Mouse (Mus musculus) ovary, postnatal 14 days (tissue): ENCODE data around the gene Limch1.
A peak's percentile ranks its signal among the peaks of the same experiment; 100 is the strongest.

Source experiments
- DNase-seq: peaks from one replicate; pipeline ENCODE4 v3.0.0; 2022; ENCODE audit warnings: low spot score

Gene Limch1

GRCm38 (mm10) chr5:66933134-66933804, 187.6 kb downstream of the Limch1 start:
- DNase-seq = no peak

- no peak for DNase-seq
These were observed 189.0 kb downstream of the Limch1 start for GRCm38 (mm10) chr5:66934585-66934984.

DNA sequence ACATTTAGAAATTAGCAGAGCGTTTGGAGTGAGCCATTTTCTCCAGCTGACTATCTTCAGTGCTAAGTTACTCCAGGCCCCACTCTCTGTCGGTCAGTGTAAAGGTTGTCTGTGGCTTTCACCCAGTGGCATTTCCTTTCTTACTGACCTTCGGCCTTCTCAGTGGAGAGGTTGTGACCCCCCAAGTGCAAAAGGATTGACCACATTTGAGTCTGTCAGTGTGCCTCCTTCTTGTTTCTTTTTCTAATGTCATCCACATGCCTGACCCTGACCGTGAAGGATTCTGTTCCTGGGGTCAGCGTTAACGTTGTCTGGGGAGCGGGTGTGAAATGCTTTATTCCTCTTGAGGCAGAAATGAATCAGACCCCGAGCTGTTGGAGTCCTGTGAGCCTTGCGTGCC, 191.7 kb downstream of the Limch1 start:
- DNase-seq = no peak

DNA sequence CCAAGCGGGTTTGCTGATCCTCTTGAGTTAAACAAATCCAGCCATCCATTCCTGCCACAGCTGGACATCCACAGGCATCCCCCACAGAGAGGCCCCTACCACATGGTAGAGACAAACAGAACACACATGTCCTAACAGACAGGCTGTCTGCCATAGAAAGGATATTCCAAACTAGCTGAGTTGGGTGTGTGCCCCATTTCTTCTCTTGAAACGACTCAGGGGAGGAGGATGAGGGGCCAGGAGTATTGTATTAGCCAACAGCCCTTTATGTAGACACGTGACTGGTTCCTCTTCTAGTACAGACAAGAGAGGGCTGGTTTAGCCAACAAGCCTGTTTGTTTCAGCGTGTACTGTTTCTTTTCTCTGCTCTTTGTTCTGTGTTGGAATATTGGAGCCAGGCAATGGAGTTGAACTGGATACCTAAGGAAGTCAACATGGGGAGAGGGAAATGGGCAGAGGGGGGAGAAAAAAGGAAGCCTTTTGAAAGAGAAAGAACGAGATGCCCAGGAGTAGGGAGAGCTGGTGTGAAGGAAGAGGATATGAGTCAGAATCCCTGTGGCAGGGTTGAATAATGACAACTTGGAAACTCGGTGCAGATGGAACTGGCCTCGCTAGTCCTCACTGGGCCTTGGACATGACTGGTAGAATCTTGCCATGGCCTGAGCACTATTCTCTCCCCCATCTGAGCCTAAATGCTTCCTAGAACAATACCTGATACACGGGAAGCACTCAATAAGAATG, 196.3 kb downstream of the Limch1 start:
- no peak for DNase-seq

DNA sequence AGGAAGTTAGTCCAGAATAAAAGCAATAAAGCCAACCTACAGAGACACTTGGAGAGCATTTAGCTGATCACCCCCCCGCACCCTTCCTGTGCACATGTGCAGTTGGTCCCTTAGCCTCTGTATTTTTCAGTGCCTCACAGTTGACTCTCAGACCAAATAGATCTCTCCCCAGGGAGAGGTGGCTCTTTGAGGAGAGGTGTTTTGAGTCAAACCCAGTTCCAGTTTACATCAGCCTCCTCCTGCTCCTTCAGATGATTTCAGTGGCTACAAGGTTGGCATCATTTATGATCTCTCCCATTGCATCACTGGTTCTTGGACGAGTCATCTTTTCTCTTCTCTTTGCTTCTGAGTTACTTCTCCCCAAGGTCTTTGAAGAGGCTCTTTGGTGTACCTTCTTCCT, 197.3 kb downstream of the Limch1 start:
- DNase-seq = no peak

- DNase-seq = no peak
These were observed 197.9 kb downstream of the Limch1 start for GRCm38 (mm10) chr5:66943521-66943920.

- peak; percentile 15 for DNase-seq
These were observed 202.3 kb downstream of the Limch1 start for GRCm38 (mm10) chr5:66947958-66948357.

GRCm38 (mm10) chr5:66949098-66949692, 203.6 kb downstream of the Limch1 start:
- DNase-seq = no peak

DNA sequence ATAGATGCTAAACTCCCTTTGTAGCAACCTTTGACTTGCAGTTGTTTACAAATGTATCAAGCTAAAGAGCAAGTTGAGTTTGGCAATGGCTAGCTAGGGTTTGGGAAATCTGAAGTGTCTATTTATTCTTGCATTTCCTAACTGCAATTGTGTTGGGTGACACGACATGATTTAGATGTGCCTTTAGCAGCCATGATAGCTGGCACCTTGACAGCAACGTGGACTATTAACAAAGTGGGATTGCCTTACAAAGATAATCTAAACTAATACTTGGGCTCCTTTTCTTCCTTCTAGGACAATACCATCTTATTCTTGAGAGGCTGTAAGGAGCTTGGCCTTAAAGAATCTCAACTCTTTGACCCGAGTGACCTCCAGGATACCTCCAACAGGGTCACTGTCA, 207.7 kb downstream of the Limch1 start:
- DNase-seq = no peak

GRCm38 (mm10) chr5:66953971-66954644, 208.5 kb downstream of the Limch1 start:
- DNase-seq = no peak

GRCm38 (mm10) chr5:66955245-66955644, 209.6 kb downstream of the Limch1 start:
- no peak for DNase-seq

- DNase-seq = no peak
These were observed 212.0 kb downstream of the Limch1 start for GRCm38 (mm10) chr5:66957656-66958055.

- no peak for DNase-seq
These were observed 212.5 kb downstream of the Limch1 start for GRCm38 (mm10) chr5:66958118-66958517.

GRCm38 (mm10) chr5:66959968-66960367, 214.3 kb downstream of the Limch1 start:
- DNase-seq = no peak

DNA sequence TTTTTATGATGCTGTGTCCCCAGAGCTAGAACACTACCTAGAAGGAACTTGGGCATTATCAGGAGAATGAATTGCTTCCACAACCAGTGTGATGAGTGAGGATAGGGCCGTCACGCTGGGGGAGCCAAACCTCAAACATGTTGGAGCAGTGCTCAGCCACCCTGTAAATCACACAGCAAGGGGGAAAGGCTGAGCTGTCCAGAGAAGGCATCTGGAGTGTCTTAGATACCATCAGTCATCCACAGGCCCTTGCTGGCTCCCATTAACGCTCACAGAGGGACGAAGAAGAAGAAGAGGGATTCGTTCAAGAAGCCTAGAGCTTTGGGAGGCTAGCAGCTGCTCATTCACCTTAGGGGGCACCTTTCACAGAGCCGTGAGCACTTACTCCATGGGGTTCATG, 219.8 kb downstream of the Limch1 start:
- no peak for DNase-seq

GRCm38 (mm10) chr5:66967147-66967546, 221.5 kb downstream of the Limch1 start:
- DNase-seq = no peak

- no peak for DNase-seq
These were observed 222.0 kb downstream of the Limch1 start for GRCm38 (mm10) chr5:66967646-66968045.

DNA sequence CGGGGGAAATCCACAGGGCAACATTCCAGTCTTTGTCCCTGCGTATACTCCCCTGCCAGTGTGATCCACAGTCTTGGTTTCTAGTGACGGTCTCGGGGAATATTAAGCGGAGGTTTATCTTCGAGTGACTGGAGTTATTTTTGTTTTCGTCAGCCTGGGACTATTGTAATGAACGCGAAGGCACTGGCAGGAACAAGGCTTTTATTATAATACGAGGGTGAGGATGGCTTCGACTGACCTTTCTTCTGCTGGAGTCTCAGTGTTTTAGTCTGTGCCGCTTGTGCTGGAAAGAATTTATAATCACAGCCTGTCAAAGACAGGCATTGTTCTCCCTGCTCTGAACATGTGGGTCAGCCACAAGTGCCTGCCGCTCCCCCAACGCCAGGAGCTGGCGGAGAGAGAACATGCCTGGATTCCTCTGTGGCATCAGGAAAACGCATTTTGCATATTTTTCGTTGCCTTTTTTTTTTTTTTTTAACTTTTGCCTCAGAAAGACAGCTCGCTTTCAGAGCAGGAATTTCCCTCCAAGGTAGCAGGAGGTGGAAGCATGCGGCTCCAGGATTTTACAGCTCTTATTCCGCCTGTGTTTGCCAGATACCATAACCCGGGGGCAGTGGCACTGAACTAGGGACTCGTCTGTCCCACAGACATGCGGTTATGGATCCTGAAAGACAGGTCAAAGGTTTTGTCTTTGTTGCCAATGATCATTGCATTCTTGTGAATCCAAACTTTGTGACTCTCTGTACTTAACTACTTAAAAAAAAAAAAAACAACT, 222.6 kb downstream of the Limch1 start:
- DNase-seq = no peak

DNA sequence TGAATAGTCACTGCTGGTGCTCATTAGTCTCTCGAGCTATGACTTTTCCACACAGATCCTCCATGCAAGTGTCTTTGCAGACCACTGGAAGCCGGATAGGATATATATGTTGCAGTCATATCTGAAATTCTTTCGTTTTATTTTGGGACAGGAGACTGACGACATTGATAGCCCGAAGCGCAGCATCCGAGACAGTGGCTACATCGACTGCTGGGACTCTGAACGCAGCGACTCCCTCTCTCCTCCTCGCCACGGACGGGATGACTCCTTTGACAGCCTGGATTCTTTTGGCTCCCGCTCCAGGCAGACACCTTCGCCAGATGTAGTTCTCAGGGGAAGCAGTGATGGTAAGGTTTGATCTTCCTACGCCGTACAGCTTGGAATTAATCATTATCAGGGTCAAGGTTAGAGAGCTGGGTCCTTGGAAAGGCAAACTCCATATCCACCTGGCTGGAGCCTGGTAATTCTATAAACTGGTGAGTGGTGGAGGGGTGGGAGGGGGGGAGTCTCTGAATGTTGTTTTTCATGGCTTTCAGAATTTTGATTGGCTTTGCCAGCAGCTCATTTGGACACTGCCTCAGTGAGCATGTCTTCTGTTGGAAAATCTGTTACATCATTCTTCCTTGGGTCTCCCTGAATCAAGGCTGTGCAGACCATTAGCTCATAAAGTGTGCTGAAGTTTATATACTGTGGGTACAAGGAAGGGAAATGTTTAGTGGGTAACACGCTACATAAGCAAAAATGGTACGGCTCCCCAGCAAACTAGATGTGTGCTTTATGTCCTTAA, 223.5 kb downstream of the Limch1 start:
- DNase-seq = no peak

DNA sequence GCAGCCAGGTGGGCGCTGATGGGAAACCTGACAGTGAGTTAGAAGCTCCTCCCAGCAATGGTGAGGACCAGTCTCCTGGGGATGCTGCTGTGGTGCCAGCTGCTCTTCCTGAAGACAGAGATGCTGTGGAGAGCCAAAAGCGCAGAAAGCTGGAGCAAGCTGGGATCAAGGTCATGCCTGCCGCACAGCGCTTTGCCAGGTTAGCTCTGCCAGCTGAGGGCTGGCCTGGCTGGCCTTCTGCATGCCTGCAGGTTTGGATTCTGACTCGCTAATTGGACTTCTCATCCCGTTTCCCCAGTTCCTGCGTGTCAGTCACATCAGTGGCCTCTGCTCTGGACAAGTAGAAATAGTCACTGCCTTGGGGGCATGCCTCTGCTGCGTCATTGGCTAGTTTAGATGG, 230.0 kb downstream of the Limch1 start:
- no peak for DNase-seq
